Mouse (Mus musculus) CH12.LX (cell line): Measurements from ENCODE around the gene 1700123O20Rik. TPM values are rescaled to one million over a fixed set of nuclear protein-coding genes. Genes with fewer than 3 reads are reported as not detected.

ENCODE experiments used
- DNase-seq: peaks from one replicate; pipeline ENCODE4 v3.0.0-alpha.2; 2013; ENCODE audit errors: extremely low read depth
- H3K27ac ChIP-seq: 2 replicates; pipeline ENCODE4 v1.5.1; 2012; ENCODE audit warnings: low read depth, mild to moderate bottlenecking, control low read depth, moderate library complexity; ENCODE audit not compliant: insufficient read depth
- H3K27me3 ChIP-seq: replicated peaks from 2 replicates; pipeline ENCODE3; 2012; ENCODE audit warnings: inconsistent platforms
- H3K36me3 ChIP-seq, 2 experiments: replicated peaks in 1 of 2; 2 replicates each; pipeline versions ENCODE3 to v1.6.1; 2012; ENCODE audit warnings: inconsistent platforms in 1 of 2, low read length in 1 of 2, mild to moderate bottlenecking in 1 of 2, mixed read lengths in 1 of 2, moderate library complexity in 1 of 2; ENCODE audit not compliant: control insufficient read depth in 1 of 2, insufficient read depth in 1 of 2
- H3K4me1 ChIP-seq, 2 experiments: 2 replicates each; pipeline ENCODE4 v1.6.1; 2012; ENCODE audit warnings: inconsistent platforms in 1 of 2, moderate library complexity in 1 of 2; ENCODE audit not compliant: insufficient read depth in 2 of 2, control insufficient read depth in 1 of 2
- H3K4me2 ChIP-seq: 2 replicates; pipeline ENCODE4 v1.6.1; 2012; ENCODE audit warnings: low read depth, mild to moderate bottlenecking, control low read depth; ENCODE audit not compliant: poor library complexity, insufficient read depth, severe bottlenecking
- H3K4me3 ChIP-seq, 3 experiments: fragments of 150-350 bp in 1 of 3; sonication (generic) in 1 of 3; replicated peaks in 1 of 3; 2 replicates each; pipeline versions ENCODE3 to v1.5.1; 2011 to 2012; ENCODE audit warnings: low read depth in 2 of 3, low read length in 2 of 3, mild to moderate bottlenecking in 2 of 3, moderate library complexity in 2 of 3, control low read depth in 1 of 3, improper control_type of control experiment in 1 of 3, inconsistent platforms in 1 of 3, mixed read lengths in 1 of 3; ENCODE audit not compliant: poor library complexity in 1 of 3
- H3K79me2 ChIP-seq: replicated peaks from 2 replicates; pipeline ENCODE4 v1.6.1; 2012; ENCODE audit warnings: mild to moderate bottlenecking, moderate library complexity; ENCODE audit not compliant: control insufficient read depth, poor library complexity, insufficient read depth, severe bottlenecking; ENCODE audit errors: extremely low read depth
- H3K9ac ChIP-seq: 2 replicates; pipeline ENCODE4 v1.6.1; 2012; ENCODE audit warnings: low read depth, mild to moderate bottlenecking, control low read depth, moderate library complexity; ENCODE audit not compliant: insufficient read depth
- H3K9me3 ChIP-seq: replicated peaks from 2 replicates; pipeline ENCODE3; 2012; ENCODE audit warnings: low read length, inconsistent platforms, mixed read lengths
- CHD2 ChIP-seq: IDR thresholded peaks from 2 replicates; pipeline ENCODE4 v1.6.1; 2011; ENCODE audit warnings: low read length, improper control_type of control experiment
- CTCF ChIP-seq, 2 experiments: IDR thresholded peaks in 1 of 2; conservative IDR thresholded peaks in 1 of 2; 2 replicates each; pipeline ENCODE4 v1.5.1; 2011 to 2012; ENCODE audit warnings: low read depth in 2 of 2, low read length in 2 of 2, improper control_type of control experiment in 1 of 2, inconsistent platforms in 1 of 2, mild to moderate bottlenecking in 1 of 2, moderate library complexity in 1 of 2
- E2F4 ChIP-seq: IDR thresholded peaks from 2 replicates; pipeline ENCODE4 v1.6.1; 2011; ENCODE audit warnings: low read depth, low read length, improper control_type of control experiment; ENCODE audit not compliant: insufficient replicate concordance
- ELF1 ChIP-seq: IDR thresholded peaks from 2 replicates; pipeline ENCODE4 v1.6.1; 2014; ENCODE audit warnings: low read depth, mild to moderate bottlenecking, inconsistent platforms, low read length, improper control_type of control experiment
- ETS1 ChIP-seq: conservative IDR thresholded peaks from 2 replicates; pipeline ENCODE4 v1.6.1; 2012; ENCODE audit warnings: low read depth, mild to moderate bottlenecking, inconsistent platforms, low read length, improper control_type of control experiment, moderate library complexity
- HCFC1 ChIP-seq: IDR thresholded peaks from 2 replicates; pipeline ENCODE4 v1.6.1; 2012; ENCODE audit warnings: low read depth, mild to moderate bottlenecking, inconsistent platforms, low read length, improper control_type of control experiment
- IRF4 ChIP-seq: IDR thresholded peaks from 2 replicates; pipeline ENCODE4 v1.6.1; 2014; ENCODE audit warnings: low read depth, mild to moderate bottlenecking, inconsistent platforms, low read length, improper control_type of control experiment
- KAT2A ChIP-seq: IDR thresholded peaks from 2 replicates; pipeline ENCODE4 v1.6.1; 2012; ENCODE audit warnings: low read length, improper control_type of control experiment, inconsistent platforms; ENCODE audit not compliant: insufficient replicate concordance
- MAZ ChIP-seq: IDR thresholded peaks from 2 replicates; pipeline ENCODE4 v1.6.1; 2012; ENCODE audit warnings: low read depth, mild to moderate bottlenecking, inconsistent platforms, low read length, improper control_type of control experiment, moderate library complexity
- MEF2A ChIP-seq: IDR thresholded peaks from 2 replicates; pipeline ENCODE4 v1.6.1; 2014; ENCODE audit warnings: low read depth, mild to moderate bottlenecking, inconsistent platforms, low read length, improper control_type of control experiment, borderline replicate concordance
- MXI1 ChIP-seq: IDR thresholded peaks from 2 replicates; pipeline ENCODE4 v1.6.1; 2011; ENCODE audit warnings: mild to moderate bottlenecking, low read depth, low read length, improper control_type of control experiment
- MYC ChIP-seq: IDR thresholded peaks from 2 replicates; pipeline ENCODE4 v1.6.1; 2011; ENCODE audit warnings: low read depth, mild to moderate bottlenecking, improper control_type of control experiment, low read length
- NELFE ChIP-seq: IDR thresholded peaks from 2 replicates; pipeline ENCODE4 v1.6.1; 2011; ENCODE audit warnings: low read depth, low read length, improper control_type of control experiment
- POLR2A ChIP-seq: IDR thresholded peaks from 2 replicates; pipeline ENCODE4 v1.6.1; 2011; ENCODE audit warnings: low read depth, mild to moderate bottlenecking, improper control_type of control experiment, low read length
- POLR2AphosphoS2 ChIP-seq: IDR thresholded peaks from 2 replicates; pipeline ENCODE4 v1.6.1; 2011; ENCODE audit warnings: low read depth, low read length, improper control_type of control experiment
- RCOR1 ChIP-seq: conservative IDR thresholded peaks from 2 replicates; pipeline ENCODE4 v1.6.1; 2012; ENCODE audit warnings: low read depth, mild to moderate bottlenecking, inconsistent platforms, low read length, improper control_type of control experiment
- TBP ChIP-seq: conservative IDR thresholded peaks from 2 replicates; pipeline ENCODE4 v1.6.1; 2011; ENCODE audit warnings: low read depth, low read length, improper control_type of control experiment
- TCF12 ChIP-seq: IDR thresholded peaks from 2 replicates; pipeline ENCODE4 v1.6.1; 2014; ENCODE audit warnings: low read depth, mild to moderate bottlenecking, inconsistent platforms, low read length, improper control_type of control experiment
- UBTF ChIP-seq: IDR thresholded peaks from 2 replicates; pipeline ENCODE4 v1.6.1; 2012; ENCODE audit warnings: low read depth, mild to moderate bottlenecking, inconsistent platforms, low read length, improper control_type of control experiment, moderate library complexity
- USF1 ChIP-seq: IDR thresholded peaks from 2 replicates; pipeline ENCODE4 v1.6.1; 2014; ENCODE audit warnings: low read depth, mild to moderate bottlenecking, inconsistent platforms, low read length, improper control_type of control experiment
- ZC3H11A ChIP-seq: IDR thresholded peaks from 2 replicates; pipeline ENCODE4 v1.6.1; 2012; ENCODE audit warnings: low read depth, mild to moderate bottlenecking, inconsistent platforms, low read length, improper control_type of control experiment
- ZKSCAN1 ChIP-seq: IDR thresholded peaks from 2 replicates; pipeline ENCODE4 v1.6.1; 2012; ENCODE audit warnings: low read depth, inconsistent platforms, low read length, improper control_type of control experiment, borderline replicate concordance
- ZMIZ1 ChIP-seq: IDR thresholded peaks from 2 replicates; pipeline ENCODE4 v1.6.1; 2012; ENCODE audit warnings: low read depth, mild to moderate bottlenecking, inconsistent platforms, low read length, improper control_type of control experiment
- ZNF384 ChIP-seq: IDR thresholded peaks from 2 replicates; pipeline ENCODE4 v1.6.1; 2012; ENCODE audit warnings: low read depth, low read length, improper control_type of control experiment, inconsistent platforms
- dilution Hi-C: fragments of 300-500 bp; cut with MboI; formaldehyde crosslinking; loops from 2 replicates; pipeline ENCODE4 v1.14.3; 2020; ENCODE audit warnings: low sequenced_read_pairs; ENCODE audit not compliant: extremely low pct_unique_long_range_greater_than_20kb, extremely low pct_ligation_motif_present
- in situ Hi-C: fragments of 300-500 bp; cut with MboI; formaldehyde crosslinking; loops from 3 replicates; pipeline ENCODE4 v1.14.3; 2019; ENCODE audit warnings: low sequenced_read_pairs, low pct_ligation_motif_present, low pct_unique_long_range_greater_than_20kb, mixed read lengths
- polyA plus RNA-seq: library from polyadenylated mRNA; unstranded; fragments of >175 nt; gene quantifications from 2 replicates; pipeline ENCODE4 v1.2.1, GENCODE M21; 2012; ENCODE audit warnings: low read depth; ENCODE audit not compliant: insufficient read length
- total RNA-seq, 2 experiments: library from RNA; depleted of rRNA; stranded (reverse); fragments of 300-350 nt in 1 of 2; fragments of >200 nt in 1 of 2; gene quantifications; 2 replicates each; pipeline ENCODE4 v1.2.3; 2012 to 2014

Gene 1700123O20Rik
- total and polyA plus RNA-seq, 3 experiments = 33.1 to 60.7 (median 59.1) TPM

- H3K4me2 ChIP-seq = peak within 1 kb of the TSS; percentile 98
- peak; percentile 76 for TF ChIP-seq KAT2A
- TF ChIP-seq ETS1 = 0 out of 2 replicates have a peak, but pooled peaks have one; percentile 6
- TF ChIP-seq NELFE = peak; percentile 80
- TF ChIP-seq TBP = 0 out of 2 replicates have a peak, but pooled peaks have one; percentile 25
- TF ChIP-seq ZC3H11A = no peak
- TF ChIP-seq MEF2A = no peak
- TF ChIP-seq ZNF384 = no peak
- no peak for TF ChIP-seq CHD2
- peak; percentile 57 for TF ChIP-seq MXI1
- TF ChIP-seq E2F4 = no peak; the same call in 1 of the 2 replicates
- no peak for TF ChIP-seq ZKSCAN1
- no peak for TF ChIP-seq USF1
- TF ChIP-seq TCF12 = peak; percentile 88
- no peak for TF ChIP-seq MYC
- TF ChIP-seq ZMIZ1 = peak; percentile 59
- TF ChIP-seq UBTF = no peak
- peak; percentile 43; the same call in 1 of the 2 replicates for TF ChIP-seq IRF4
- peak; percentile 65 for TF ChIP-seq POLR2AphosphoS2
- peak; percentile 74 for TF ChIP-seq HCFC1
- TF ChIP-seq MAZ = peak; percentile 94
- no peak for TF ChIP-seq RCOR1
- no peak for TF ChIP-seq CTCF (conservative IDR thresholded peaks at IDR 0.05 in 1 of 2, IDR thresholded peaks at IDR 0.05 in 1 of 2; ENCODE audit: low read depth in 2 of 2, low read length in 2 of 2)
- peak; percentile 83 for TF ChIP-seq POLR2A
- TF ChIP-seq ELF1 = peak; percentile 91
- TF ChIP-seq, all 38 proteins: peak for 13
- dilution Hi-C loops = no loop called here
- Histone ChIP-seq H3K9me3 (no peaks in the 10 kb centered on the region), H3K79me2 (peaks cover 61% of the 10 kb centered on the region), H3K9ac (peak within 1 kb of the TSS; percentile 99), H3K27ac (peak within 1 kb of the TSS; percentile 78), H3K27me3 (no peaks in the 10 kb centered on the region), H3K4me3 (peak within 1 kb of the TSS; percentile 81 to 98 (median 82)), H3K36me3 (peaks cover 28 to 55% of the 10 kb centered on the region in 2 experiments), H3K4me1 (peaks cover 2 to 44% of the 10 kb centered on the region in 2 experiments; a peak in 3 of 4 replicates)
- DNase-seq = peak; percentile 99
- in situ Hi-C loops = no loop called here
Observed at GRCm38 (mm10) chr14:54686522-54687143, 617 bp downstream of the 1700123O20Rik start, which contains the start of gene Acin1. Gene Acin1, minus strand, starts transcription at chr14:54686931.
